In genomic region chr9:122814775-122815174, GRCm38 (mm10) we compare ENCODE assay signal across 27 mouse cellular contexts. TPM values are rescaled to one million over a fixed set of nuclear protein-coding genes. Genes with fewer than 3 reads are reported as not detected.
"Had no signal": no experiment of that assay in that cellular context is flagged by ENCODE, and none has a peak within 500 bp of the region (broad histone marks: within the 10 kb centered on the region; RNA-seq: fewer than 3 reads in every experiment).

No protein-coding gene starts in this region.

- H3K4me3 ChIP-seq: heart, adult 2 months; heart, embryonic 13.5 days; heart, embryonic 15.5 days; hindbrain, embryonic 13.5 days; kidney, embryonic 15.5 days; layer of hippocampus, adult 2 months; limb, embryonic 13.5 days; limb, embryonic 15.5 days had no signal

- H3K27me3 ChIP-seq: heart, embryonic 13.5 days; heart, embryonic 15.5 days; hindbrain, embryonic 13.5 days; kidney, embryonic 15.5 days; limb, embryonic 13.5 days; limb, embryonic 15.5 days had no signal

- ATAC-seq: forebrain, postnatal 0 days; hindbrain, embryonic 16.5 days; inflammation-experienced regulatory T-cells, adult 6 months had no signal

- H3K9ac ChIP-seq: forebrain, postnatal 0 days; heart, embryonic 13.5 days; heart, embryonic 15.5 days; hindbrain, embryonic 13.5 days; kidney, embryonic 15.5 days; limb, embryonic 13.5 days; limb, embryonic 15.5 days; liver, embryonic 14.5 days had no signal

- H3K4me1 ChIP-seq: hindbrain, embryonic 13.5 days; kidney, embryonic 15.5 days; limb, embryonic 13.5 days; limb, embryonic 15.5 days had no signal

- H3K9me3 ChIP-seq: heart, embryonic 13.5 days; heart, embryonic 15.5 days; hindbrain, embryonic 13.5 days; kidney, embryonic 15.5 days; limb, embryonic 13.5 days; limb, embryonic 15.5 days had no signal

- H3K27ac ChIP-seq: heart, adult 2 months; heart, embryonic 13.5 days; heart, embryonic 15.5 days; hindbrain, embryonic 13.5 days; layer of hippocampus, adult 2 months; limb, embryonic 13.5 days; limb, embryonic 15.5 days; liver, embryonic 14.5 days had no signal

- H3K4me2 ChIP-seq: heart, embryonic 11.5 days; heart, embryonic 13.5 days; heart, embryonic 15.5 days; hindbrain, embryonic 13.5 days; kidney, embryonic 15.5 days; limb, embryonic 13.5 days; limb, embryonic 15.5 days; liver, embryonic 11.5 days had no signal

- DNase-seq: forebrain, postnatal 0 days; gastrocnemius, postnatal 14 days; gastrocnemius, postnatal 36 days; heart, adult 11 months; heart, adult 2 months; heart, postnatal 14 days; heart, postnatal 36 days; kidney, postnatal 10 days; layer of hippocampus, adult 9-11 months; layer of hippocampus, postnatal 36 days; left cerebral cortex, postnatal 4 days had no signal

RNA-seq across cellular contexts. Expression of gene Gm35549, which starts 29.1 kb away (rescaled TPM):
- polyA plus RNA-seq: forebrain, postnatal 0 days; gonadal fat pad, adult 2 months; heart, adult 2 months; heart, embryonic 13.5 days; large intestine, adult 2 months; limb, embryonic 11.5 days; liver, embryonic 11.5 days; liver, embryonic 14.5 days; liver, embryonic 16.5 days had no signal
